Mouse (Mus musculus) skeletal muscle tissue, adult 2 months (tissue): Measurements from ENCODE around the gene Fam183b.
"Not testable (repeated sequence)": the region's sequence is repeated elsewhere in the genome, so short reads cannot be mapped to it uniquely, and the experiment has no call there.

Experiments
- DNase-seq: peaks from one replicate; pipeline ENCODE4 v3.0.0-alpha.2; 2012; ENCODE audit warnings: low read depth, low spot score

Gene Fam183b

DNA sequence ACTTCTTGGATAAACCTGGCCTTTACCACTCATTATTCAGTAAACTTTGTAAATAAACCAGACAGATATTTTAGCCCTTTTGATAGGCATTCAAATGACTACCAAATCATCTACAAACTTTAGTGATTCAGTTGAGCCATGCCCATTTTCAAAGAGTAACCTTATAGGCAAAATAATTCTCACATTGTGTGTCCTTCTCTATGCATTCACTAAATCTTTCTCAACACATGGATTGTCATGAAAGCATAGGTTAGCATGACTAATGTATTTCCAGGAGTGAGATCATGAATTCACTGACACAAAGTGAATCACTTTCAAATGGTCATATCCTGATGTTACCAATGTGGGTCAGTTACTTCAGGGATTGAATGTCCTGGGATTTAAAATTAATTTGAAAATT lies 28.9 kb downstream of the Fam183b start, which contains the start of gene Olfr315:
TSS of gene Olfr315 (plus strand) at position 301 of the 400 bp plus-strand sequence.
- no peak for DNase-seq

DNA sequence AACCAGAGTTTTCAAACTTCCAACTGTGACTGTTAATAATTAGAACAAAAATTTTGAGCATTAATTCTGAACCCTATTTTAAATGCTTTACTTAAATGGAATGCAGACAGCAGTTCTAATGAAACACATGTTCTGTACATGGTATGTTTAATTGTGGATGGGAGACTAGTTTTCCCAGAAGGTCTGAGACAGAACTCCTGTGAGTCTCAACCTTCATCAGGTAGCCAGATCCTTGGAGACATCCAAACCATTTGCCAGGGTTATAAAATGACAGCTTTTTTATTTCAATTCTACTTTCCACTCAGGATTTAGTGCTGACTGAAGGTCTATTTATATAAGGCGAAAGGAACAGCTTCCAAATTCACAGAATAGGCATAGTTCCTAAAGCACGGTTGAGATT lies 49.3 kb downstream of the Fam183b start, which contains the start of gene Olfr316:
TSS of gene Olfr316 (plus strand) at position 301 of the 400 bp plus-strand sequence.
- no peak for DNase-seq

DNA sequence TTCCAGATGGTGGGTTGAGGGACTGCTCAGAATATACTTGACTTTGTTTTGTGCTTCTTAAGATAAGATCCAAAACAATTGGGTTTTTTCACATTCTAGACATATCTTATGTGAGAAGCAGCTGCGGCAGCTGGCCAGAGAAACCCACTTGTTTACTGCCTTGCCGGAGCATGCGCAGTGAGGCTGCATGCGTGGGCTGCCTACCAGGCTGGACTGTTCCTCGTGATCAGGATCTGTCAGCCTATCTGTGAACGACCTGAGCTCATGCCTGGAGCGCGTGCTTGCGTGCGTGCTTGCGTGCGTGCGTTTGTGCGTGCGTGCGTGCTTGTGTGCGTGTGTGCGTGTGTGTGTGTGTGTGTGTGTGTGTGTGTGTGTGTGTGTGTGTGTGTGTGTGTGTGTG lies 50.7 kb downstream of the Fam183b start:
- not testable (repeated sequence) for DNase-seq
